In genomic region chr4:3067265-3067664, GRCm38 (mm10) we compare ENCODE assay signal across 8 mouse cellular contexts.
DNase-seq lines count a peak whose midpoint lies in the region; ATAC-seq lines count a peak whose summit lies in the region.

No protein-coding gene starts in this region.

- H3K27me3 ChIP-seq in hindbrain, embryonic 12.5 days: no peaks in the 10 kb centered on the region
- H3K27me3 ChIP-seq in hindbrain, embryonic 14.5 days (ENCODE audit: control insufficient read depth, insufficient read depth, low read length): no peaks in the 10 kb centered on the region
- H3K27me3 ChIP-seq in limb, embryonic 13.5 days: no peaks in the 10 kb centered on the region

- H3K36me3 ChIP-seq in hindbrain, embryonic 12.5 days: no peaks in the 10 kb centered on the region
- H3K36me3 ChIP-seq in hindbrain, embryonic 14.5 days (replicated peaks; ENCODE audit: control insufficient read depth, insufficient read depth): no peaks in the 10 kb centered on the region
- no peaks in the 10 kb centered on the region for H3K36me3 ChIP-seq in limb, embryonic 13.5 days

- H3K4me1 ChIP-seq in hindbrain, embryonic 12.5 days: no peaks in the 10 kb centered on the region
- H3K4me1 ChIP-seq in hindbrain, embryonic 14.5 days (replicated peaks; ENCODE audit: control insufficient read depth, insufficient read depth, low read length): no peaks in the 10 kb centered on the region
- no peaks in the 10 kb centered on the region for H3K4me1 ChIP-seq in limb, embryonic 13.5 days

- DNase-seq in hindbrain, embryonic 14.5 days (ENCODE audit: low spot score): no peak
- DNase-seq in spleen, postnatal 10 days (ENCODE audit: low spot score in 2 of 2): peak; percentile 2 to 11
- DNase-seq in spleen, adult 12 weeks (ENCODE audit: low spot score): no peak
- peak; percentile 3 for DNase-seq in thymus, postnatal 14 days
- DNase-seq in frontal cortex, postnatal 14 days (ENCODE audit: low spot score in 2 of 2): no peak
- no peak for DNase-seq in layer of hippocampus, adult 18-20 months (ENCODE audit: low spot score in 2 of 2)

- H3K9ac ChIP-seq in hindbrain, embryonic 12.5 days: no peak overlapping the region
- H3K9ac ChIP-seq in hindbrain, embryonic 14.5 days: no peak overlapping the region
- no peak overlapping the region for H3K9ac ChIP-seq in limb, embryonic 13.5 days

- H3K4me2 ChIP-seq in hindbrain, embryonic 12.5 days (replicated peaks): no peak overlapping the region
- H3K4me2 ChIP-seq in hindbrain, embryonic 14.5 days (replicated peaks): no peak overlapping the region
- H3K4me2 ChIP-seq in limb, embryonic 13.5 days (replicated peaks): no peak overlapping the region

- H3K9me3 ChIP-seq in hindbrain, embryonic 12.5 days (replicated peaks): peaks cover 93% of the 10 kb centered on the region
- H3K9me3 ChIP-seq in hindbrain, embryonic 14.5 days (ENCODE audit: control insufficient read depth, low read length): peaks cover 93% of the 10 kb centered on the region
- H3K9me3 ChIP-seq in limb, embryonic 13.5 days: peaks cover 98% of the 10 kb centered on the region

- no peak overlapping the region for H3K27ac ChIP-seq in hindbrain, embryonic 12.5 days
- H3K27ac ChIP-seq in hindbrain, embryonic 14.5 days: no peak overlapping the region
- H3K27ac ChIP-seq in limb, embryonic 13.5 days: no peak overlapping the region

- 57% methylated on average over 2 of the region's 2 CpGs for WGBS in hindbrain, embryonic 12.5 days
- WGBS in hindbrain, embryonic 14.5 days: 55% methylated on average over 2 of the region's 2 CpGs
- 54% methylated on average over 2 of the region's 2 CpGs for WGBS in limb, embryonic 13.5 days

- no peak overlapping the region for H3K4me3 ChIP-seq in hindbrain, embryonic 12.5 days
- no peak overlapping the region for H3K4me3 ChIP-seq in hindbrain, embryonic 14.5 days (replicated peaks; ENCODE audit: low read length)
- no peak overlapping the region for H3K4me3 ChIP-seq in limb, embryonic 13.5 days

- peak; percentile 4 for ATAC-seq in hindbrain, embryonic 12.5 days (ENCODE audit: low FRiP score)
- ATAC-seq in hindbrain, embryonic 14.5 days (ENCODE audit: low FRiP score): no peak
- 0 out of 2 replicates have a peak, but pooled peaks have one; percentile 2 for ATAC-seq in limb, embryonic 13.5 days (ENCODE audit: low FRiP score, low read depth)

Comparison
In these comparisons a context has a peak if more than half of its experiments do, and no peak if none do; other contexts are left out.
1. DNase-seq: peak in spleen, postnatal 10 days (2 of 2) and thymus, postnatal 14 days (single experiment); none in hindbrain, embryonic 14.5 days (single experiment), spleen, adult 12 weeks (single experiment), frontal cortex, postnatal 14 days (0 of 2) and layer of hippocampus, adult 18-20 months (0 of 2).